Mouse (Mus musculus) B cell, adult (primary cell): ENCODE measurements around the gene Amy1. TPM values are rescaled to one million over a fixed set of nuclear protein-coding genes. Genes with fewer than 3 reads are reported as not detected.

Experiments
- total RNA-seq: library from RNA; stranded (reverse); gene quantifications from 4 replicates; pipeline ENCODE4 v1.2.4, GENCODE M21; 2023; ENCODE audit not compliant: inconsistent age

Gene Amy1
- 1.1 to 1.8 TPM (median 1.5 TPM) in 3 of 4 replicates, not detected in the other for total RNA-seq

DNA sequence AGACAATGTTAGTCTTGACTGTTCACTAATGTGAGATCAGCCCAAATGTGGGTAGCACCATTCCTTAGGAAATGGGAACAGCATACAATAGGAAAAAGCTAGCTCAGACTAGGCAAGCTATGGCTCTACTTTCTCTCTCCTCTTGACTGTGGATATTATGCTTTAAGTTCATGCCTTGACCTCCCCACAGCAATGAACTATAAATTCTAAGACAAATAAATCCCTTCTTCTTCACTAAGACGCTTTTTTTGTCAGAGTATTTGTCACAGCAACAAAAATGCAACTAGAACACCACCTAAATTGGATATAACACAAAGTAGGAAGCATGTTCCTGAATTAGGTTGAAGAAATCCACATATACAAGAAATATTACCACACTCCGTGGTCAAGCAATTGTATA is at the start of gene Amy1:
Gene Amy1, minus strand, starts transcription at position 101 of the 400 bp plus-strand sequence.

DNA sequence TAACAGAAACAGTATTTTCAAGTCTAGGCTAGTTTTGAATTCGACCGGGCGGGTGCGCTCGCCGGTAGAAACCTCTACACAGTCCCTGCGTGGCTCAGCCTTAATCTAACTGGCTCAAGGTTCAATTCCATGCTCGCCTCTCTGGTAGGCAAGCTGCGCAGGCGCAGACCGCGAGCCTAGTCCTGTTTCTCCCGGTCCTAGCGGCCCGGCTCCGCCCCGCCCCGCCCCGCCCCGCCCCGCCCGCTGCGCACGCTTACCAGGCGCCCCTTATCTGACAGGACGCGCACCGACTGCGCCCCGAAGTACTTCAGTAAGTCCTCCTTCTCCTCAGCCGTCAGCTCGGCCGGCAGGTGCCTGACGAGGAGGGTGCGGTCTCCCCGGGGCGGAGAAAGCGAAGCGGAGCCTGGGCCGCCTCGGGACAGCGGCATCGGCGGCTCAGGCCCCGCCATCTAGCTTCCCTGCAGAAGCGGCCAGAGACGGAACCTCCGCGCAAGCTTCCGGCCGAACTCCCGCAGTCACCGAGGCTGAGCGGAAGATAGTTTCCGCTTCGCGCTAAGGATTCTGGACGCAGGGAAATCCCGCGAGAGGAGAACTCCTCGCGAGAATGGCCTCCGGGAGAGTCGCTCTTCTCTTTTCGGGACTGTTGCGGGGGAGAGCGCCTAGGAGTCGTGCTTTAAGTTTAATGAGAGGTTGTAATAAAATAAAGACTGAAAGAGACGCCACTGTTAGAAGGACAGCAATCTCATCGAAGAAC is 23.3 kb upstream of the Amy1 start, which contains the start of gene Rnpc3:
Gene Rnpc3, minus strand, starts transcription at position 544 of the 754 bp plus-strand sequence.

DNA sequence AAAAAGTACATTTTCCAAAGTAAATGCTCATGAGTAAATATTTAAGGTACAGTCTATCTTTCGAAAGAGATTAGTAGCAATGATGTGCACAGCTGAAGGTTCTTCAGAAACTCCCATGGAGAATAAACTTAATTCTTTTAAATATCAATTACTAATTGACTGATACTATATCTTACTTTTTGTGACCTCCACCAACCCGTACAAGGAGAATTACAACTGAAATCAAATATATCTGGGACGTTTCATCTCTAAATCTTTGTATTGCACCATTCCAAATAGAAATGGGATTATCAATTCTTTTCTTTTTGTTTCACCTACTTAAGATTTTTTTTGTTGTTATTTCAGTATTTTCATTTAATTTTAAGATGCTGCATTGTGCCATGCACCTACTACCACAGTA is 74.2 kb downstream of the Amy1 start, which contains the start of gene Amy2a1:
Gene Amy2a1, minus strand, starts transcription at position 101 of the 400 bp plus-strand sequence.

Other genes starting within 250 kb of the Amy1 start
- gene Amy2a1, start 74.3 kb downstream of the Amy1 start, total RNA-seq, result 0.67 to 0.90 TPM in 2 of 4 replicates, not detected in the others
- 63.5 to 77.8 TPM (median 68.8 TPM) in 4 replicates for gene Rnpc3, start 23.4 kb upstream of the Amy1 start, total RNA-seq